Mouse (Mus musculus) bone marrow macrophage, adult 2 months (primary cell): ENCODE measurements at regions not wholly inside any gene's neighbourhood (a gene's known extent, or its start where the extent isn't known, plus 50 kb on each side); places are given as distances from the start of the nearest gene placed in this dataset.

ENCODE experiments used
- H3K27ac ChIP-seq: 2 replicates; pipeline ENCODE4 v1.5.1; 2012; ENCODE audit warnings: low read depth, low read length; ENCODE audit not compliant: insufficient read depth
- H3K4me1 ChIP-seq: 2 replicates; pipeline ENCODE4 v1.6.1; 2012; ENCODE audit warnings: low read length; ENCODE audit not compliant: control insufficient read depth, insufficient read depth
- H3K4me3 ChIP-seq: 2 replicates; pipeline ENCODE4 v1.5.1; 2012; ENCODE audit warnings: mild to moderate bottlenecking, low read length, moderate library complexity; ENCODE audit not compliant: insufficient read depth
- CTCF ChIP-seq: IDR thresholded peaks from 2 replicates; pipeline ENCODE4 v1.5.1; 2012; ENCODE audit warnings: low read depth, mild to moderate bottlenecking, low read length, moderate library complexity
- POLR2A ChIP-seq: IDR thresholded peaks from 2 replicates; pipeline ENCODE4 v1.6.1; 2012; ENCODE audit warnings: mild to moderate bottlenecking, low read depth, low read length, borderline replicate concordance

DNA sequence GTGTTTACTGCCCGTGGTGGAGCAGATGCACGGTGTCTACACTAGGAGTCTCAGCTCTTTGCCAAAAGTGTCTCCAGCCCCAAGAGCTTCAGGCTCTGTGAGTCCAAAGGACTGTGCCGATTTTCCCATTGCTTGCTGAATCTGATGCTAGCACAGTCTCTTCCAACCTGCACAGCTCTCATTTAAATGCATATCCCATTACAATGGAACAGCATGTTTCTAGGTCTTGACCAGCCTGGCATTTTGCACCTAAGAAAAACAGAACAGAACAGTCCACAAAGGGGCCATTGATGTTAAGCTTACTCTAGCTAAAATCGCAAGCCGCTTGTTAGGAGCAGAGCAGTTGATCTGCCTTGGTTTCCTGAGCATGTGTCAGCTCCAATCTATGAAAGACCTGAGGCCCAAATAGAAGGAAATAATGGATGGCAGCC lies 339.2 kb downstream of the Tle4 start:
- Histone ChIP-seq H3K4me3 (no peak overlapping the region), H3K4me1 (no peaks in the 10 kb centered on the region), H3K27ac (no peak overlapping the region)
- TF ChIP-seq POLR2A, result no peak
- no peak for TF ChIP-seq CTCF

GRCm38 (mm10) chr19:14259223-14259622 lies 338.6 kb downstream of the Tle4 start:
- Histone ChIP-seq H3K4me3 (no peak overlapping the region), H3K27ac (no peak overlapping the region), H3K4me1 (no peaks in the 10 kb centered on the region)
- TF ChIP-seq POLR2A (no peak), CTCF (no peak)

DNA sequence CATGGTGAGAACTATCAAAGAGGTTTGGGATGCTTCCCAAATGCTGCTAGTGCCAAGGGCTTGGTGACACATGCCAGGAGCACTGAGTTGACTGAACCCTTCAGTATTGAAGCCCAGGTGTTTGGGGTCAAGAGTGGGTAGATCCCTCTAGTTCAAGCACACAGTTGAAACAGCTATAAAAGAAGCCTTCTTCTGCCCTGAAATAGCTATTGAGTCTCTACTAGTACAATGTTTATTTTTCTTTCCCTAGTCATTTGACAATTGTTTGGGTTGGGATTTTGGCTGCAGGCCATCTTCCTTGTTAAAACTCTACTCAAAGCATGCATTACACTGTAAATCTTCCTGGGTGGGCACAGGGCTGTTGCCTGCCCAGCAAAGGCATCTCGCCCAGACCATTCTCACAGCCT lies 308.5 kb downstream of the Tle4 start:
- no peak for TF ChIP-seq CTCF
- TF ChIP-seq POLR2A, result no peak
- Histone ChIP-seq H3K4me1 (no peaks in the 10 kb centered on the region), H3K27ac (no peak overlapping the region), H3K4me3 (no peak overlapping the region)

DNA sequence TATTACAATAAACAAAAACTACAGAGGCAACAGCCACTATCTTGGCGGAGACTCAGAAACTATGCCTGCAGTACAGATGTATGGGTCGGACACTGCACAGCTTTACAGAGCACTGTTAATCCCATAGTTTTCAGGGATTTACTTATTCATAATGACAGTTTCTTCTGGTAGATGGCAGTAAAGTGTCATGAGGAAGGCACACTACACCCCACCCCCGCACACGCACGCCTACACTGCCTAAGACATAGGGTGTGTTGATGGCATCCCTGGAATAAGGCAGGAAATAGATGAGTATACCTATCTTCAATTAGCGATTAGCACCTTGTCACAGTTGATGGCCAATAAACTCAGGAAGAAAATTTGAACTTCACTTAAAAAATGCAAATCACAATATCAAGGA lies 306.9 kb downstream of the Tle4 start:
- Histone ChIP-seq H3K27ac (no peak overlapping the region), H3K4me3 (no peak overlapping the region), H3K4me1 (no peaks in the 10 kb centered on the region)
- TF ChIP-seq CTCF, result no peak
- TF ChIP-seq POLR2A, result no peak

DNA sequence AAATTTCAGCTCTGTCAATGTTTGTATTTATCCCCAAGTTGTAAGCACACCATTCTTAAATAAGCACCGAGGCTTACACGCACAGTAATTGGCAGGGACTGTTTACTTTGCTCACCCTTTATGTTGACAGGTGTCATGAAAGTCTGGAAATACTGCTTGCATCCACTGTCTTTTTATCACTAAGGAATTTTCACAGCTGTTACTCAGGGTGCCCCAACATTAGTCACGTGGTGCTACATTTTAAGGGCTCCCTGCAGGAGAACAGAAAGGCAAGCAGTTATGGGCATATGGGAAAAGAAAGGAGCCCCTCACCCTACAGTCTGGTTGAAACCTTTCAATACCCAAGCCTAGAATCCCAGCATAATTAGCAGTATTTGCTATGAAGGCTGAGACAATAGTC lies 304.7 kb downstream of the Tle4 start:
- no peaks in the 10 kb centered on the region for H3K4me1 ChIP-seq
- no peak overlapping the region for H3K27ac ChIP-seq
- no peak overlapping the region for H3K4me3 ChIP-seq
- no peak for TF ChIP-seq POLR2A
- no peak for TF ChIP-seq CTCF

DNA sequence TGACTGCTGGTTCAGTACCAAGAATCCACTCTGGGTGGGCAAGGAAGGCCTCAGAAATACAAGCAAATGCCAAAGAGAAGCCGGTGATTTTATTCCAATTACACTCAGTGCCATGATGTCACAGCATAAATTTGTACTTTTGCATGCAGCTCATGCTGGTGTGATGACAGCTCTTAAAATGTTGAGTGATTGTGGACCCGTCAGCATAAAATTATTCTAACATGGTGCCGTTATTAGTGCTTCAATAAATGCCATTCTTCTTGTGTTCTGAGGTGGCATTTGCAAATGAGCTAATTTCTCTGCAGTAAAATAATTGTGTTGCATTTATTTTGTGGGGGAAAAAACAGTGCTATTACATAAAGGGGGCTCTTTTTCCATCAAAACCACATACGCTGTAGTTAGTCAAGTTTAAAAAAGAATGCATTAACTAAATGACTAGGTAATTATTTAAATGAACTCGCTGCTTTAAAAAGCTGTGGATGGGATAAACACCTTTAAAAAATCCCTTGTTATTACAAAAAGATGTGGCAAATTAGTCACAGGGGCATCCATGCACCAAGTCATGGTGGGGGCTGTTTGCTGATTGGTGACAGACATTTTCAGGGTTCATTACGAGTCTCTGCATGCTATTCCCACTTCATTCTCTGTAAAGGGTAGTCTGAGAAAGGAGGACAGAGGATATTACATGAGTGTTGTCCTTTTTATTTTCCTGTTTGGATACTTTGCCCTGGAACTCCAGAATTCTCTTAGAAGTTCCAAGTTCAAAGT lies 296.5 kb downstream of the Tle4 start:
- H3K4me3 ChIP-seq, result no peak overlapping the region
- no peaks in the 10 kb centered on the region for H3K4me1 ChIP-seq
- TF ChIP-seq CTCF, result no peak
- no peak for TF ChIP-seq POLR2A
- H3K27ac ChIP-seq, result no peak overlapping the region

GRCm38 (mm10) chr19:14314301-14314700 lies 283.6 kb downstream of the Tle4 start:
- Histone ChIP-seq H3K4me3 (no peak overlapping the region), H3K27ac (no peak overlapping the region), H3K4me1 (no peaks in the 10 kb centered on the region)
- TF ChIP-seq POLR2A (no peak), CTCF (no peak)

- TF ChIP-seq CTCF (no peak), POLR2A (no peak)
Observed at GRCm38 (mm10) chr19:14319677-14320191, 278.1 kb downstream of the Tle4 start.

DNA sequence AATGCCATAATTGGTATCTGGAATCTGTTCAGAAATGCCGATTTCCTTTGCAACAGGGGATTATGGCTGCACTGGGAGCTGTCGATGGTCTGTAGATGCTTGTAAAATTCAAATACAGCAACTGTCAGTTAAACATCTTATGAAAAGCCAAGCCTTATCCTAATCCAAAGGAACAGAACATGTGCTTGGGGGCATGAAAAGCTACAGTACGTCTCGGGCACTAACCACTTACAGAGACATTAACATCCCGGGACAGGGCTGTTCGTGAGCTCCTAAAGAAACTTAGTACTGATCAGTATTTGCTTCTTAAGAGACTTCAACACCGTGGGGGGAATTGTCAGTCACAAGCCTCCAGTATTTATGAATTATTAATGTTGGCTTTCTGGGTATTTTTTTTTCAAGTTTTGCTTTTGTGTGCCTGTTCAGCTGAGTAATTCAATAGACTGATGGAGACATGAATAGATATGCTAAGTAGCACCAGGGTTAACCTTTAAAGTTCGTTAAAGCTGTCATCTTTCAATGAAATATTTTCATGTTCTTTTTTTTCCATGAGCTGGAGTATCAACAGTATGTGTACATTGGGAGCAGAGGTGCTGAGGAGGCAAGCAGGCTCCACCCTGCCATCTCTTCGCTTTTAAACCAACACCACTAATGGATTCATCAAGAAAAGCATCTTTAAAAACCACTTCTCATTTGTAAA lies 272.3 kb downstream of the Tle4 start:
- Histone ChIP-seq H3K27ac (no peak overlapping the region), H3K4me3 (no peak overlapping the region), H3K4me1 (no peaks in the 10 kb centered on the region)
- TF ChIP-seq POLR2A (no peak), CTCF (no peak)

More at GRCm38 (mm10) chr19:14319677-14320191, 278.1 kb downstream of the Tle4 start:
- H3K4me1 ChIP-seq, result no peaks in the 10 kb centered on the region
- no peak overlapping the region for H3K27ac ChIP-seq
- H3K4me3 ChIP-seq, result no peak overlapping the region
